Mouse (Mus musculus): Measurements from ENCODE around the gene Timm17a. TPM values are rescaled to one million over a fixed set of nuclear protein-coding genes. Genes with fewer than 3 reads are reported as not detected.

Timm17a gene
- polyA plus RNA-seq (2015; fragmentation: Nextera tagmentation; extraction: Ambion mirVana), result 257 and 271 TPM in 2 replicates

DNA sequence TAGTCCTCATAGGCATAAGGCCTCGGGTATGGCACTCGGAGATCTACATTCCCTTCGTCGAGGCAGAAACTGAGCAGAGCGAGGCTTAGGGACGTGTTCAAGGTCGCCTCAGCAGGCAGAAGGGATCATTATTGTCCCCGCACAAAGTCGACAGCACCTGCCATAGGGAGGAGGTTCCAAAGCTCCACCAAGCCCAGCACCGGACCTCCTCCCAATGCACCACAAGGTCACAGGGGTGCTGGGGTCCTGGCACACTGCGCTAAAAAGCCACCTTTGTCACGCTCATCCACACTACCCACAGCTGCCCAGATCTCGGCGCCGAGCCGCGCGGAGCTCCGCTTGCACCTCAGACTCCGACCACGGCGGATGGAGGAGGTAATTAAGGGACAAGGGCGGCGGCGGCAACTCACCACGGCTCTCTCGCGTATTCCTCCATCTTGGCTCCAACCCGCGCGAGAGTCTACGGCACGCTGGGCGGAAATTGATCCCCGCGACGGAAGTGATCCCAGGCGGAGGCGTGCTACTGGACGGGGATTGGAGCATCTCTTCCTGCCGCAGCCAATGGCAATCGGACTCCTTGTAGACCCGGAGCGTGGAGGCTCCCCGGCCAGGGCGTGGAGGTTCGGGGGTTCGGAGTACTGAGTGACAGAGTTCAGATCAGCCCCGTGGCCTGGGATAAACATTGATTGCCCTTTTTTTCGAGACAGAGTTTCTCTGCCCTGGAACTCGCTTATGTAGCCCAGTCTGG lies at the start of gene Timm17a:
Gene Timm17a (minus strand): TSS at position 495 of the 748 bp plus-strand sequence.
- H3K4me3 ChIP-seq (ENCODE audit: low read depth, low read length), result peak within 1 kb of the TSS; percentile 83
- ATAC-seq, result peak; percentile 100
- no peaks in the 10 kb centered on the region for H3K4me1 ChIP-seq (replicated peaks; ENCODE audit: control insufficient read depth, insufficient read depth, low read length)
- no peaks in the 10 kb centered on the region for H3K9me3 ChIP-seq (ENCODE audit: control insufficient read depth)
- no peaks in the 10 kb centered on the region for H3K27me3 ChIP-seq (replicated peaks; ENCODE audit: control insufficient read depth, insufficient read depth, low read length)
- H3K27ac ChIP-seq (ENCODE audit: low read depth, low read length), result peak within 1 kb of the TSS; percentile 86
- no peak for TF ChIP-seq CTCF (IDR thresholded peaks at IDR 0.05; ENCODE audit: low read depth)
- under 1% methylated on average over 51 of the region's 51 CpGs for WGBS
- H3K9ac ChIP-seq (ENCODE audit: low read depth, low read length), result peak within 1 kb of the TSS; percentile 96
- H3K4me2 ChIP-seq (replicated peaks; ENCODE audit: low read depth), result peak within 1 kb of the TSS; percentile 75
- H3K36me3 ChIP-seq (ENCODE audit: control insufficient read depth, insufficient read depth), result peaks cover 13% of the 10 kb centered on the region

DNA sequence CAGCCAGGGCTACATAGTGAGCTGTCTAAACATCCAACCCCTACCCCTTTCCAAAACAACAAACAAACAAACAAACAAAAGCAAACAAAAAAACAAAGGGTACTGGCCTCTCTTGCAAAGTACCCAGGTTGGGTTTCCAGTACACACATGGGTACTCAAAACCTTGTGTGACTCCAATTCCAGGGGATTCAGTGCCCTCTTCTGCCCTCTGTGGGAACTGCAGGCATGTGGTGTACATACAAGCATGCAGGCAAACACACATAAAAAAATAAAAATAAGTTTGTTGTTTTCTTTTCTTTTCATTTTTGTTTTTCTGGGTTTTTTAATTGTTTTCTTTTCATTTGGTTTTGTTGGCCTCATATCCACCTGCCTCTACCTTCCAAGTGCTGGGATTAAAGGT lies 48.5 kb upstream of the Timm17a start:
- no peak overlapping the region for H3K27ac ChIP-seq (ENCODE audit: low read depth, low read length)
- H3K27me3 ChIP-seq (replicated peaks; ENCODE audit: control insufficient read depth, insufficient read depth, low read length), result no peaks in the 10 kb centered on the region
- 0 out of 2 replicates have a peak, but pooled peaks cover 5% of the 10 kb centered on the region for H3K36me3 ChIP-seq (ENCODE audit: control insufficient read depth, insufficient read depth)
- peaks cover 3% of the 10 kb centered on the region; the same call in 1 of the 2 replicates for H3K4me1 ChIP-seq (replicated peaks; ENCODE audit: control insufficient read depth, insufficient read depth, low read length)
- H3K9ac ChIP-seq (ENCODE audit: low read depth, low read length), result no peak overlapping the region
- TF ChIP-seq CTCF (IDR thresholded peaks at IDR 0.05; ENCODE audit: low read depth), result peak; percentile 34; the same call in 1 of the 2 replicates
- H3K4me2 ChIP-seq (replicated peaks; ENCODE audit: low read depth), result no peak overlapping the region
- no peak overlapping the region for H3K4me3 ChIP-seq (ENCODE audit: low read depth, low read length)
- no peaks in the 10 kb centered on the region for H3K9me3 ChIP-seq (ENCODE audit: control insufficient read depth)
- no peak for ATAC-seq

- Histone ChIP-seq H3K4me1 (replicated peaks; ENCODE audit: control insufficient read depth, insufficient read depth, low read length) (peaks cover 3% of the 10 kb centered on the region; the same call in 1 of the 2 replicates), H3K27me3 (replicated peaks; ENCODE audit: control insufficient read depth, insufficient read depth, low read length) (no peaks in the 10 kb centered on the region), H3K36me3 (ENCODE audit: control insufficient read depth, insufficient read depth) (0 out of 2 replicates have a peak, but pooled peaks cover 5% of the 10 kb centered on the region), H3K27ac (ENCODE audit: low read depth, low read length) (no peak overlapping the region), H3K4me3 (ENCODE audit: low read depth, low read length) (no peak overlapping the region), H3K9me3 (ENCODE audit: control insufficient read depth) (no peaks in the 10 kb centered on the region), H3K9ac (ENCODE audit: low read depth, low read length) (no peak overlapping the region), H3K4me2 (replicated peaks; ENCODE audit: low read depth) (no peak overlapping the region)
- no peak for TF ChIP-seq CTCF (IDR thresholded peaks at IDR 0.05; ENCODE audit: low read depth)
- WGBS, result 80% methylated on average over 4 of the region's 4 CpGs
- ATAC-seq, result no peak
Measured at GRCm38 (mm10) chr1:135361491-135361890, 47.9 kb upstream of the Timm17a start.

GRCm38 (mm10) chr1:135359071-135359470 lies 45.5 kb upstream of the Timm17a start:
- Histone ChIP-seq H3K4me1 (replicated peaks; ENCODE audit: control insufficient read depth, insufficient read depth, low read length) (peaks cover 3% of the 10 kb centered on the region; the same call in 1 of the 2 replicates), H3K9ac (ENCODE audit: low read depth, low read length) (no peak overlapping the region), H3K27me3 (replicated peaks; ENCODE audit: control insufficient read depth, insufficient read depth, low read length) (no peaks in the 10 kb centered on the region), H3K9me3 (ENCODE audit: control insufficient read depth) (no peaks in the 10 kb centered on the region), H3K4me3 (ENCODE audit: low read depth, low read length) (no peak overlapping the region), H3K36me3 (ENCODE audit: control insufficient read depth, insufficient read depth) (0 out of 2 replicates have a peak, but pooled peaks cover 5% of the 10 kb centered on the region), H3K27ac (ENCODE audit: low read depth, low read length) (no peak overlapping the region), H3K4me2 (replicated peaks; ENCODE audit: low read depth) (no peak overlapping the region)
- peak; percentile 51 for ATAC-seq
- TF ChIP-seq CTCF (IDR thresholded peaks at IDR 0.05; ENCODE audit: low read depth), result no peak
- WGBS, result 14% methylated on average over 2 of the region's 2 CpGs

- Histone ChIP-seq H3K4me3 (ENCODE audit: low read depth, low read length) (no peak overlapping the region), H3K36me3 (ENCODE audit: control insufficient read depth, insufficient read depth) (no peaks in the 10 kb centered on the region), H3K27me3 (replicated peaks; ENCODE audit: control insufficient read depth, insufficient read depth, low read length) (no peaks in the 10 kb centered on the region), H3K27ac (ENCODE audit: low read depth, low read length) (no peak overlapping the region), H3K9ac (ENCODE audit: low read depth, low read length) (no peak overlapping the region), H3K4me1 (replicated peaks; ENCODE audit: control insufficient read depth, insufficient read depth, low read length) (peaks cover 2% of the 10 kb centered on the region; the same call in 1 of the 2 replicates), H3K9me3 (ENCODE audit: control insufficient read depth) (no peaks in the 10 kb centered on the region), H3K4me2 (replicated peaks; ENCODE audit: low read depth) (no peak overlapping the region)
- no peak for TF ChIP-seq CTCF (IDR thresholded peaks at IDR 0.05; ENCODE audit: low read depth)
- WGBS, result 58% methylated on average over 3 of the region's 3 CpGs
- ATAC-seq, result no peak
Measured at GRCm38 (mm10) chr1:135351953-135352352, 38.4 kb upstream of the Timm17a start.

- H3K4me2 ChIP-seq (replicated peaks; ENCODE audit: low read depth), result no peak overlapping the region
- no peaks in the 10 kb centered on the region for H3K9me3 ChIP-seq (ENCODE audit: control insufficient read depth)
- H3K27me3 ChIP-seq (replicated peaks; ENCODE audit: control insufficient read depth, insufficient read depth, low read length), result no peaks in the 10 kb centered on the region
- no peak overlapping the region; the same call in 1 of the 2 replicates for H3K27ac ChIP-seq (ENCODE audit: low read depth, low read length)
- H3K36me3 ChIP-seq (ENCODE audit: control insufficient read depth, insufficient read depth), result no peaks in the 10 kb centered on the region
- ATAC-seq, result no peak
- peaks cover 4% of the 10 kb centered on the region; the same call in 1 of the 2 replicates for H3K4me1 ChIP-seq (replicated peaks; ENCODE audit: control insufficient read depth, insufficient read depth, low read length)
- H3K9ac ChIP-seq (ENCODE audit: low read depth, low read length), result no peak overlapping the region
- no peak overlapping the region for H3K4me3 ChIP-seq (ENCODE audit: low read depth, low read length)
- WGBS, result 41% methylated on average over 4 of the region's 4 CpGs
- no peak for TF ChIP-seq CTCF (IDR thresholded peaks at IDR 0.05; ENCODE audit: low read depth)
Measured at GRCm38 (mm10) chr1:135347498-135348169, 34.1 kb upstream of the Timm17a start.

Measured in intestine, postnatal 0 days (tissue).